ENCODE assay signal across 9 mouse cellular contexts in the genomic region with DNA sequence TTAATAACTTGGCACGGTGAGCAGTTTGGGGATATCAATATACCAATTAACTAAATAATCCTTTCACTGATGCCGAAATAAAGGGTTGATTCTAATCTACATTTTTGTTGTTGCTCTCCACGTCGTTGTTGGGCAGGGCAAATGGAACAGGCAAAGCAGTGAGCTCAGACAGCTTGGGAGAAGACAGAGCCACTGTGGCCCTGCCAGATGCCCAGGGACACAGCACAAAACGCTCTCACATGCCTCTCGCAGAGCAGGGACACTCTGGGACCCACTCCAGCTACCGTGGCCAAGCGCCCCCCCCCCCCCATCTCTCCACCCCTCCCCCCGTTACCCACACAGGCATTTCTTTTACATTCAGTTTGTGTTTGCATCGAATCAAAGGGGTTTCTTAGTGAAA.
DNase-seq lines count a peak whose midpoint lies in the region; ATAC-seq lines count a peak whose summit lies in the region.
"Had no signal": no experiment of that assay in that cellular context is flagged by ENCODE, and none has a peak within 500 bp of the region (broad histone marks: within the 10 kb centered on the region; RNA-seq: fewer than 3 reads in every experiment).

No protein-coding gene starts in this region.

- H3K4me1 ChIP-seq in forebrain, embryonic 11.5 days (replicated peaks; ENCODE audit: control insufficient read depth, insufficient read depth, low read length) = no peaks in the 10 kb centered on the region
- H3K4me1 ChIP-seq in forebrain, embryonic 10.5 days = peaks cover 15% of the 10 kb centered on the region
- 0 out of 2 replicates have a peak, but pooled peaks cover 3% of the 10 kb centered on the region for H3K4me1 ChIP-seq in limb, embryonic 10.5 days

- H3K9me3 ChIP-seq in forebrain, embryonic 11.5 days (ENCODE audit: control insufficient read depth, low read length) = no peaks in the 10 kb centered on the region
- no peaks in the 10 kb centered on the region for H3K9me3 ChIP-seq in forebrain, embryonic 10.5 days
- H3K9me3 ChIP-seq in limb, embryonic 10.5 days (replicated peaks) = no peaks in the 10 kb centered on the region
- H3K9me3 ChIP-seq: limb, embryonic 13.5 days had no signal

- 42% methylated on average over 10 of the region's 10 CpGs for WGBS in forebrain, embryonic 11.5 days
- WGBS in forebrain, embryonic 10.5 days = 60% methylated on average over 10 of the region's 10 CpGs
- 77% methylated on average over 9 of the region's 10 CpGs for WGBS in limb, embryonic 10.5 days

- H3K9ac ChIP-seq in forebrain, embryonic 11.5 days (ENCODE audit: low read length) = no peak overlapping the region
- H3K9ac ChIP-seq: limb, embryonic 13.5 days had no signal

- no peak overlapping the region for H3K4me3 ChIP-seq in forebrain, embryonic 11.5 days (ENCODE audit: low read depth, low read length)
- H3K4me3 ChIP-seq in forebrain, embryonic 10.5 days = no peak overlapping the region
- no peak overlapping the region for H3K4me3 ChIP-seq in limb, embryonic 10.5 days
- H3K4me3 ChIP-seq: limb, embryonic 13.5 days had no signal

- DNase-seq in forebrain, embryonic 11.5 days (ENCODE audit: low spot score) = peak; percentile 55
- DNase-seq in forebrain, embryonic 10.5 days (ENCODE audit: extremely low spot score, low spot score) = no peak
- DNase-seq in right cerebral cortex, postnatal 10 days (ENCODE audit: low spot score in 2 of 2) = peak; percentile 80 to 86
- DNase-seq in right cerebral cortex, postnatal 14 days = no peak
- DNase-seq in layer of hippocampus, adult 8-10 months (ENCODE audit: low spot score in 2 of 2) = peak; percentile 64 to 72
- no peak for DNase-seq in limb, embryonic 10.5 days (ENCODE audit: low spot score)
- no peak for DNase-seq in c-Kit-positive CD71-positive TER-119-positive erythroid progenitor cells, embryonic 14.5 days (ENCODE audit: low spot score)

- no peaks in the 10 kb centered on the region for H3K36me3 ChIP-seq in forebrain, embryonic 11.5 days (ENCODE audit: control insufficient read depth, insufficient read depth, low read length)
- no peaks in the 10 kb centered on the region for H3K36me3 ChIP-seq in forebrain, embryonic 10.5 days (replicated peaks)
- no peaks in the 10 kb centered on the region for H3K36me3 ChIP-seq in limb, embryonic 10.5 days
- H3K36me3 ChIP-seq: limb, embryonic 13.5 days had no signal

- ATAC-seq in forebrain, embryonic 11.5 days (replicated peaks; ENCODE audit: low FRiP score) = no peak; the same call in 1 of the 2 replicates
- no peak for ATAC-seq in megakaryocyte progenitor cell, adult 5-6 weeks (replicated peaks; ENCODE audit: poor library complexity)

- H3K27ac ChIP-seq in forebrain, embryonic 11.5 days (ENCODE audit: low read depth, low read length) = no peak overlapping the region
- no peak overlapping the region for H3K27ac ChIP-seq in forebrain, embryonic 10.5 days
- no peak overlapping the region for H3K27ac ChIP-seq in limb, embryonic 10.5 days
- H3K27ac ChIP-seq: limb, embryonic 13.5 days had no signal

- no peak overlapping the region for H3K4me2 ChIP-seq in forebrain, embryonic 11.5 days (ENCODE audit: low read depth, low read length, severe bottlenecking)
- H3K4me2 ChIP-seq: limb, embryonic 13.5 days had no signal

- H3K27me3 ChIP-seq in forebrain, embryonic 11.5 days (ENCODE audit: control insufficient read depth, insufficient read depth, low read length) = no peaks in the 10 kb centered on the region
- 0 out of 2 replicates have a peak, but pooled peaks cover 3% of the 10 kb centered on the region for H3K27me3 ChIP-seq in forebrain, embryonic 10.5 days (ENCODE audit: poor library complexity, severe bottlenecking)
- no peaks in the 10 kb centered on the region for H3K27me3 ChIP-seq in limb, embryonic 10.5 days (ENCODE audit: low read depth, poor library complexity, severe bottlenecking)
- H3K27me3 ChIP-seq: limb, embryonic 13.5 days had no signal

Comparison
In these comparisons a context has a peak if more than half of its experiments do, and no peak if none do; other contexts are left out.
1. DNase-seq: peak in forebrain, embryonic 11.5 days (single experiment), right cerebral cortex, postnatal 10 days (2 of 2) and layer of hippocampus, adult 8-10 months (2 of 2); none in forebrain, embryonic 10.5 days (single experiment), right cerebral cortex, postnatal 14 days (single experiment), limb, embryonic 10.5 days (single experiment) and c-Kit-positive CD71-positive TER-119-positive erythroid progenitor cells, embryonic 14.5 days (single experiment).